Comparison of ENCODE assay signal across 19 mouse cellular contexts in the genomic region with DNA sequence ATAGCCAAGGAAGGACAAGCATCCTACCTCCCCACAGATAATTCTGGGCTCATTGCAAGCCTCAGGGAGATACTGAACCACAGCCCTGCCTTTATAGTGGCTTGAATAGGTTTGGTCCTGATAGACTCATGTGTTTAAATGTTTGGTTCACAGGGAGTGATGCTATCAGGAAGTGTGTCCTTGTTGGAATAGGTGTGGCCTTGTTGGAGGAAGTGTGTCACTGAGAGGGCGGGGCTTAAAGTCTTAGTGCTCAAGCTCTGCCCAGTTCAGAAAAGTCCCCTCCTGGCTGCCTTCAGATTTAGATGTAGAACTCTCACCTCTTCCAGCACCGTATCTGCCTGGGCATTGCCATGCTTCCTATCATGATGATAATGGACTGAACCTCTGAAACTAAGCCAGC. TPM values are rescaled to one million over a fixed set of nuclear protein-coding genes. Genes with fewer than 3 reads are reported as not detected.
A peak's percentile ranks its signal among the peaks of the same experiment; 100 is the strongest.
DNase-seq lines count a peak whose midpoint lies in the region; ATAC-seq and TF ChIP-seq lines count a peak whose summit lies in the region.
"Had no signal": no experiment of that assay in that cellular context is flagged by ENCODE, and none has a peak within 500 bp of the region (broad histone marks: within the 10 kb centered on the region; RNA-seq: fewer than 3 reads in every experiment).

No protein-coding gene starts in this region.

- H3K27ac ChIP-seq in intestine, embryonic 15.5 days: 0 out of 2 replicates have a peak overlapping the region, but pooled peaks have one; percentile 39
- no peak overlapping the region for H3K27ac ChIP-seq in stomach, postnatal 0 days (replicated peaks)
- H3K27ac ChIP-seq in cerebellum, adult 2 months (ENCODE audit: insufficient read depth, low read length): no peak overlapping the region
- no peak overlapping the region for H3K27ac ChIP-seq in hindbrain, embryonic 10.5 days
- H3K27ac ChIP-seq: embryonic facial prominence, embryonic 12.5 days; forebrain, embryonic 15.5 days; heart, embryonic 13.5 days; hindbrain, embryonic 14.5 days had no signal

- 0 out of 2 replicates have a peak, but pooled peaks cover 3% of the 10 kb centered on the region for H3K4me1 ChIP-seq in intestine, embryonic 15.5 days (replicated peaks)
- no peaks in the 10 kb centered on the region for H3K4me1 ChIP-seq in stomach, postnatal 0 days (replicated peaks; ENCODE audit: control insufficient read depth, insufficient read depth)
- H3K4me1 ChIP-seq in cerebellum, adult 2 months (ENCODE audit: control insufficient read depth, insufficient read depth, low read length): no peaks in the 10 kb centered on the region
- no peaks in the 10 kb centered on the region; the same call in 1 of the 2 replicates for H3K4me1 ChIP-seq in hindbrain, embryonic 10.5 days (replicated peaks)
- H3K4me1 ChIP-seq: embryonic facial prominence, embryonic 12.5 days; forebrain, embryonic 15.5 days had no signal

- no peaks in the 10 kb centered on the region for H3K27me3 ChIP-seq in intestine, embryonic 15.5 days (replicated peaks)
- H3K27me3 ChIP-seq in stomach, postnatal 0 days (ENCODE audit: control insufficient read depth, insufficient read depth, low read length): no peaks in the 10 kb centered on the region
- H3K27me3 ChIP-seq in cerebellum, adult 2 months (ENCODE audit: control insufficient read depth, insufficient read depth, low read length): no peaks in the 10 kb centered on the region
- H3K27me3 ChIP-seq in hindbrain, embryonic 10.5 days (ENCODE audit: insufficient read depth, poor library complexity, severe bottlenecking): no peaks in the 10 kb centered on the region
- H3K27me3 ChIP-seq: embryonic facial prominence, embryonic 12.5 days; forebrain, embryonic 15.5 days had no signal

- 92% methylated on average over 2 of the region's 2 CpGs for WGBS in intestine, embryonic 15.5 days
- 93% methylated on average over 2 of the region's 2 CpGs for WGBS in stomach, postnatal 0 days
- WGBS in cerebellum, adult 2 months: 92% methylated on average over 2 of the region's 2 CpGs
- WGBS in hindbrain, embryonic 10.5 days: 98% methylated on average over 2 of the region's 2 CpGs

- H3K36me3 ChIP-seq in intestine, embryonic 15.5 days: no peaks in the 10 kb centered on the region
- no peaks in the 10 kb centered on the region for H3K36me3 ChIP-seq in stomach, postnatal 0 days (ENCODE audit: control insufficient read depth, insufficient read depth, low read length)
- no peaks in the 10 kb centered on the region for H3K36me3 ChIP-seq in hindbrain, embryonic 10.5 days
- H3K36me3 ChIP-seq: embryonic facial prominence, embryonic 12.5 days; forebrain, embryonic 15.5 days; heart, embryonic 13.5 days had no signal

- no peak overlapping the region for H3K4me2 ChIP-seq in intestine, embryonic 15.5 days (replicated peaks)
- H3K4me2 ChIP-seq in stomach, postnatal 0 days (replicated peaks; ENCODE audit: low read depth): no peak overlapping the region
- H3K4me2 ChIP-seq: embryonic facial prominence, embryonic 12.5 days; forebrain, embryonic 15.5 days; heart, embryonic 13.5 days; hindbrain, embryonic 14.5 days had no signal

- DNase-seq in stomach, postnatal 0 days (ENCODE audit: low spot score): no peak
- no peak for DNase-seq in cerebellum, adult 2 months
- no peak for DNase-seq in hindbrain, embryonic 10.5 days (ENCODE audit: low spot score)
- no peak for DNase-seq in cerebellum, postnatal 10 days
- DNase-seq: adrenal gland, postnatal 14 days; cerebellum, adult 11-12 months; cerebellum, adult 9-11 months; gastrocnemius, postnatal 25 days; heart, adult 11 months; heart, postnatal 36 days; kidney, adult 18-20 months had no signal

- H3K4me3 ChIP-seq in intestine, embryonic 15.5 days (replicated peaks): no peak overlapping the region
- H3K4me3 ChIP-seq in stomach, postnatal 0 days (ENCODE audit: low read depth, low read length): no peak overlapping the region
- no peak overlapping the region for H3K4me3 ChIP-seq in cerebellum, adult 2 months (replicated peaks; ENCODE audit: insufficient read depth, low read depth, low read length)
- H3K4me3 ChIP-seq in hindbrain, embryonic 10.5 days: no peak overlapping the region
- H3K4me3 ChIP-seq: embryonic facial prominence, embryonic 12.5 days; forebrain, embryonic 15.5 days; heart, embryonic 13.5 days had no signal

- H3K9ac ChIP-seq in intestine, embryonic 15.5 days: no peak overlapping the region
- H3K9ac ChIP-seq in stomach, postnatal 0 days (ENCODE audit: low read length): no peak overlapping the region
- H3K9ac ChIP-seq: embryonic facial prominence, embryonic 12.5 days; forebrain, embryonic 15.5 days; heart, embryonic 13.5 days; hindbrain, embryonic 14.5 days had no signal

- 0 out of 2 replicates have a peak, but pooled peaks have one; percentile 36 for ATAC-seq in common myeloid progenitor, adult 5-6 weeks (replicated peaks; ENCODE audit: low read depth, poor library complexity, severe bottlenecking)
- ATAC-seq in intestine, embryonic 15.5 days: peak; percentile 18; the same call in 1 of the 2 replicates
- ATAC-seq in megakaryocyte progenitor cell, adult 5-6 weeks (replicated peaks; ENCODE audit: poor library complexity): 0 out of 2 replicates have a peak, but pooled peaks have one; percentile 8
- ATAC-seq in stomach, postnatal 0 days (ENCODE audit: low FRiP score, low TSS enrichment): peak; percentile 60; the same call in 1 of the 2 replicates
- ATAC-seq: forebrain, embryonic 15.5 days had no signal

- TF ChIP-seq CTCF in stomach, postnatal 0 days (IDR thresholded peaks at IDR 0.05; ENCODE audit: low read depth): no peak
- no peak for TF ChIP-seq CTCF in cerebellum, adult 2 months (IDR thresholded peaks at IDR 0.05; ENCODE audit: borderline replicate concordance, insufficient read depth, low read depth, low read length)

- TF ChIP-seq POLR2A in cerebellum, adult 2 months (IDR thresholded peaks at IDR 0.05; ENCODE audit: borderline replicate concordance, insufficient read depth, low read length): no peak

- TF ChIP-seq EP300 in stomach, postnatal 0 days (optimal IDR thresholded peaks at IDR 0.05): no peak

- H3K9me3 ChIP-seq in intestine, embryonic 15.5 days: no peaks in the 10 kb centered on the region
- H3K9me3 ChIP-seq in stomach, postnatal 0 days (ENCODE audit: control insufficient read depth, low read length): no peaks in the 10 kb centered on the region
- no peaks in the 10 kb centered on the region for H3K9me3 ChIP-seq in hindbrain, embryonic 10.5 days
- H3K9me3 ChIP-seq: embryonic facial prominence, embryonic 12.5 days; forebrain, embryonic 15.5 days; heart, embryonic 13.5 days had no signal

RNA-seq across cellular contexts. Expression of a gene that starts 52.7 kb away (rescaled TPM):
- 0.97 and 1.0 TPM in 2 replicates for total RNA-seq in common myeloid progenitor, adult 5-6 weeks (2017)
- polyA plus RNA-seq in intestine, embryonic 15.5 days (2015; fragmentation: Nextera tagmentation; extraction: Ambion mirVana): 21.5 and 23.4 TPM in 2 replicates
- 1.0 and 1.6 TPM in 2 replicates for total RNA-seq in megakaryocyte progenitor cell, adult 5-6 weeks (2015)
- 1.6 and 5.0 TPM in 2 replicates for total RNA-seq in megakaryocyte progenitor cell, adult 5-6 weeks (2017)
- polyA plus RNA-seq in stomach, postnatal 0 days (2015; fragmentation: Nextera tagmentation; extraction: Ambion mirVana): 12.1 and 12.6 TPM in 2 replicates
- polyA plus RNA-seq in cerebellum, adult 2 months (2012; rRNA removed): 17.2 and 19.5 TPM in 2 replicates
- 10.5 and 11.8 TPM in 2 replicates for polyA plus RNA-seq in hindbrain, embryonic 10.5 days (2016; fragmentation: Nextera tagmentation; extraction: Ambion mirVana)
- total RNA-seq: MEL had no signal

Comparison
In these comparisons a context has a peak if more than half of its experiments do, and no peak if none do; other contexts are left out.
1. ATAC-seq: peak in every context shown above with its lines; median percentile 60 in stomach, postnatal 0 days; 36 in common myeloid progenitor, adult 5-6 weeks; 18 in intestine, embryonic 15.5 days; 8 in megakaryocyte progenitor cell, adult 5-6 weeks.